Mouse (Mus musculus): ENCODE results near the gene Aldh1b1.

Gene Aldh1b1

DNA sequence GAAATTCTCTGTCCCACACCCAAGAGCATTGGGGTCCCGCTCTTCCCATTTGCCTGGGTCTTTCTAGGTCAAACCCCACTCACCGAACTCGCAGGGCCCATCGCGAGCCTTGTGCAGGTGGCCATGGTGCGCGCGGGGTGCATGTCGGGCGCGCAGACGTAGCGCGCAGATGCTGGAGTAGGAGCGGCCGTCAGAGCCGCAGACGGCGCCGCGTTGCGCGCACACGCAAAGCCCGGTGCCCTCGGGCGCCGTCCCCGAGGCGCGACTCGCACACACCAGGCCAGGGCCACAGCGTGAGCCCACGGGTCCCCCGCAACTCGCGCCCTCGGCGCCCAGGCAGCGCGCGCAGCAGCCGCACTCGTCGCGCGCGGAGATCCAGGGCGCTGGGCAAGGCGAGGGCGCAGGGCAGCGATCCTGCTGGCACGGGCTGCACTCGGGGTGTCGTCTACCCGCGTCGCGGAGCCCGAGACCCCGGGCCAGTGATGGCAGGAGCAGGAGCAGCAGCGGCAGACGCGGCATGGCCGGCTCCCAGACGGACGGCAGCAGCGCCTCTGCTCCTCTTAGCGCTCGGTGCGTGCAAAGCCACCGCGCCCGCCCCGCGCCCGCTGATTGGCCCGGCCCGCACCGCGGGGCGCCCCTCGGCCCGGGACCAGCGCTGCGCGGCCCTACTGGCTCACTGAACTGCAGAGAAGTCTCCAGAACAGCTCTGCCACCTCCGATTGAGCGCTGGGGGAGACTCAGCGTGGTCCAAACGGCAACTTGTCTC lies 27.6 kb downstream of the Aldh1b1 start, which contains the start of gene Igfbpl1:
Gene Igfbpl1, minus strand, starts transcription at position 649 of the 766 bp plus-strand sequence.
- no peak for DNase-seq (ENCODE audit: low spot score)

DNA sequence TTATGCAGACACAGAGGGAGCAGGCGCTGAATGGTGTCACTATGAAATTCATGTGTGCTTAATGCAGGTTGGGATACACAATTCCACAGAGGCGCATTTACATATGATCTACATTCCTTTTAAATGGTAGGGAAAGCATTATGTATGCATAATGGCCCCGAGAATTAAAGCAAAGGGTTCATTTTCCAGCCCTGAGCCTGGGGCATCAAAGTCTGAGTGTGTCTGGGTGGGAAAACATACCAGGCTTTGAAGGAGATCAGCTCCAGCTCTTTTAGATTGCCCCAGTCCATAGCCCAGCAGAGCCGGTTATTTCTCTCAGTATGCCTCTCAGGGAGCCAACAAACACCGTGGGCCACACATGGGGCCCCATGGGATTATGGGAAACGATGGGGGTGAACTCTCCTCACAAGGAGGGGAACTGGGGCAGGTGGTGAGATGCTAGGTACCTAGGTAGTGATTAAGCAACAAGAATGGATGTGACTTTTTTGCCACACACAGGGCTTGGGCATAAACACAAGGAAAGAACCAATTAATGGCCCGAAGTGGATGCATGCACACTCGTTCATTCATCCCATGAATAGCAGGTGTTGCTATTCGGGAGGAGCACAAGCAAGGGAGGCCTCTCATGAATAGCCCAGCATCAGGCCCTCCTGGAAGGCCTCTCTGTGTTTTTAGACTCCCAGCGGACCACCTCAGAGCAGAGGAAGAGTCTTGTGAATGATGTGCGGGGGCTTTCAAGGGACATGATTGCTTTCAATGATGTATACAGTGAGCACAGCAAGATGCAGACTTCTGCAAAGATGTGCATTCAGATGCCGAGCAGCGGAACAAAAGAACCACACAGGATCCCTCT lies 31.3 kb downstream of the Aldh1b1 start:
- DNase-seq (ENCODE audit: low spot score) = no peak

DNA sequence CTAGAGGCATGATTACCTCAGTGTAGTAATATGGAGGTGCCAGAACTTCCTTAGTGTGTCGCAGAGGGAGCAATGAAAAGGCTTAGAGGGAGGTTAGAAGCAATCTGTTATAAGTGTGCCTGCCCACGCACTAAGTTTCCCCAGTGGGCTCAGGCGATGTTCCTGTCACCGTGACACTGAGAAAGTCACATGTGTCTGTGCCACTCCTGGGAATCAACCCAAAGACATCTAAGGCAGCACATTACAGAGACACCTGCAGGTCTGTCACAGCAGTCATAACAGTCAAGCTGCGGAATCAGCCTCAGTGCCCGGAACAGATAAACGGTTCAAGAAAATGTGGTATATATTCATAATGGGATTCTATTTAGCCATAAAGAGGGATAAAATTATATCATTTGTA lies 33.2 kb downstream of the Aldh1b1 start:
- peak; percentile 61 for DNase-seq (ENCODE audit: low spot score)

DNA sequence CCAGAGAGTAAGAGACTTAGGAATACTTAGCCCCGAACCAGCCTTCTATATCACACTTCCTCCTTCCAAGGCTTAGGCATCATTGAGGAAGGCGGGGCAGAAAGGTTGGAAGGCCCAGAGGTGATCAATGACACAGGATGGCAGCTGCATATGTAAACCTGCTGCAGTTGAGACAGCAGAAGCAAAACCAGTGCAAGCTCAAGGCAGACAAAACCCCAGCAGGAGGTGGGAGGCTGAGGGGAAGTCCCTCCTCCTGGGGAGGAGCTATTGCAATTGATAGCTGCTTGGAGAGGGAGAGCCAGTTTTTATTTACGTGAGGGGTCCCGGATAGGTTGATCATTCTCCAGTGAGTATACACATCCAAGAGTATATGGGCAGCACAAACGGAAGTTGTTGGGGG lies 34.6 kb downstream of the Aldh1b1 start:
- no peak for DNase-seq (ENCODE audit: low spot score)

DNA sequence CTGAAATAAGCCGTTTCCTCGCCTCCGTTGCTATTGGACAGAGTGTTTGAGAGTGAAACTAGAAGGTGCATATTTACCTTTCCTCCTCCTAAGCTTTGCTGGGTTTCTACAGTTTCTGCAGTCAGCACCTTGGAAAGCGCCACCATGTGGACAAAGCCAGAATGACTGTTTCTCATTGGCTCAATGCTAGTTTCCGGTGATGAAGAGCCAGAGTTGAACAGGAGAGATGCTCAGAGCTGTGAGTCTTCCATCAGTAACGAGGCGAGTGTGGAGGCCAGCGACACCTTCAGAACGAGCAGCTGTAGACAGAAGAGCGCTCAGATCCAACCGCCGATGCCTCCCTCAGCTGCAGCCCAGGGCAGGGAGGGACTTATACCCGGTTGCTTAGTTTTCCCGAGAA lies 45.5 kb downstream of the Aldh1b1 start:
- DNase-seq (ENCODE audit: low spot score) = no peak

DNA sequence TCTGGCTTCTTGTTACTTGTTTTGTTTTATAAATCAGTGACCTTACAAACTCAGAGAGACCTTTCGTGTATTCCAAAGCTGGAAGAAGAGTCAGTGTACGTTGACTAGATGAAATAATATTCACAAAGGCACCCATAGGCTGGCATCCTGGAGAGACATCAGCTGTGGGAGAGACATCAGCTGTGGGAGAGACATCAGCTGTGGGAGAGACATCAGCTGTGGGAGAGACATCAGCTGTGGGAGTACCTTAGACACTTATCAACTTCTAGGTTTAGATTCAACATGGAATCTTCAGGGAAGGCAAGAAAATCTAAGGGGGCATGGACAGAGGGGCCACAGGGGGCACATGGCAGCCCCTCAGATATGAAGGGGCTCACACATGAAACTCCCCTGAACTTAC lies 47.4 kb downstream of the Aldh1b1 start:
- no peak for DNase-seq (ENCODE audit: low spot score)

DNA sequence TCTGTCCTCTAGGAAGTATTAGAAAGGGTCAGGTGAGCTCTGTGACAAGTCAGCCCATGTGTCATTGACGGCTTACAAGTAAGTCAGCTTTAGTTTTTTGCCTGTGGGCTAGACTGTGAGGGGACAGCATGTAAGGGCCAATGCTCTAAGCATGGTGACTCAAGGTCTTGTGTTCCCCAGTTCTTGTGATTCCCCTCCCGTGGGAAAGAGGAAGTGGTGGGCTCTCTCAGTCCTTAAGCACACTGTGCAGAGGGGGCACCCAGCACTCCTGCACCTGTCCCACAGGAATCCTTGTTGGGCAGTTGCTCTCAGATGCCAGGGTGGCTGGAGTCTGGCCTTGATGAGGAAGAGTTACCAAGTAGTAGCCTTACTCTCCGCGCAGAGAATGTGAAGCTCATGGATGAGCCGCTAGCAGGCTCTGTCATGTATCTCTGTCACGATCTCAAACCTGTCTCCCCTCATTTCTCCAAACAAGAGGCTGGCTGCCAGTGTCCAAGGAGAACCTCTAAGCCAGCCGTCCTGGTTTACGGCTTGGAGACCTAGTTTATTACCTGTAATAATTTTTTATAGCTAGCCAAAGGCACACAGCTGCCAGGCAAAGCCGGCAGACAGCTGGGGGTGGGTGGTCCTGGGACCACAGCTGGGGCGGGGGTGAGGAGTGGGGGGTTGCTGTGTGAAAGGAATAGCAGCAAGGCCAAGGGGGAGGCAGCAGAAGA lies 49.4 kb downstream of the Aldh1b1 start, which contains the start of gene Stra6l:
Gene Stra6l, plus strand, starts transcription at position 556 of the 716 bp plus-strand sequence.
- DNase-seq (ENCODE audit: low spot score) = no peak

DNA sequence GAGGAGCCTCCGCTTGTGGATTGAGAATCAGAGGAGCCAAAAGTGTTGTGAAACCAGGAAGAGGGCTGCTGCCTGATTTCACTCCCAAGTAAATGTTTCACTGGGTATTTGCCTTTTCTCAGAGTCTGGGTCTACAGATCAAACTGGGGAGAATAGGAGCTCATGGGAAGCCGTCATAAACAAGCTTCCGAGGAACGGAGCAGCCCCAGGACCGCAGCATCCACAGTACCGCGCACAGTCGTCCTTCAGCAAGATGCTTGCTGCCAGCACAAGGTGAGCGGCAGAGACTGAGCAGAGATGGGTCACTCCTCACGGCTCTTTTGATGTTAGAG lies 50.0 kb downstream of the Aldh1b1 start:
- no peak for DNase-seq (ENCODE audit: low spot score)

DNA sequence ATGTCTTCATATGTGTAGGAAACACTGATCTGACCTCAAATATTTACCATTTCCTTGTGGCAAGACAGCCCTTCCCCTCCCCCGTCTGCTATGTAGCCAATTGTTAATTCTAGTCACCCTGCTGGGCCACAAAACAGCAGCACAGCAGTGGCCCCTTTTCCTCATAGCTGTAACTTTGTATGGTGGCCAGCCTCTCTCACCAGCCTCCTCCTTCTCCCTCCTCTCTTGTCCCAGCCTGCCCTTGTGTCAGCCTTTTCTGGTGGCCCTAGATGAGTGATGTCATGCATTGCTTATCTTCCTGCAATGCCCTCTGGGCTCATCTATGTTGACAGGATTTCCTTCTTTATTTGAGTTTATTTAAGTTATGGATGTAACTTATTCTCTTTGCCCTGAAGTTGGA lies 50.6 kb downstream of the Aldh1b1 start:
- no peak for DNase-seq (ENCODE audit: low spot score)

DNA sequence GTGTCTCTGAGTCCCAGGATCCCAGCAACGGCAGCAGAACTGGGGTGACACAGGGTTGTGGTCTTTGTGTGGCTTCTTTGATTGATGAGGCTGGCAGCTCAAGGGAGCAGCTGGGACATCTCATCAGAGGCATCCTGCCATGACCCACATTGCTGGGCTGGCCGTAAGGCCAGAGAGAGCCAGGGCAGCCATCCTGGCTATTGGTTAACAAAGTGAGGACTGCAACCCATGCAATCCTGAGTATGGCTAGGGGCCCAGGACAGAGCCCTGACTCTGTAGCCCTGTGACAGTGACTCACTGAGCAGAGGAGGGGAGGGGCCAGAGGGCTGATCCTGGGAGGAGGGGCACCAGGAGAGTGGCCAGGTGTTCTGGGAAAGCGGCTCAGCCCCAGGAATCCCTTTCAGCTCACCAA lies 52.8 kb downstream of the Aldh1b1 start:
- no peak for DNase-seq (ENCODE audit: low spot score)

DNA sequence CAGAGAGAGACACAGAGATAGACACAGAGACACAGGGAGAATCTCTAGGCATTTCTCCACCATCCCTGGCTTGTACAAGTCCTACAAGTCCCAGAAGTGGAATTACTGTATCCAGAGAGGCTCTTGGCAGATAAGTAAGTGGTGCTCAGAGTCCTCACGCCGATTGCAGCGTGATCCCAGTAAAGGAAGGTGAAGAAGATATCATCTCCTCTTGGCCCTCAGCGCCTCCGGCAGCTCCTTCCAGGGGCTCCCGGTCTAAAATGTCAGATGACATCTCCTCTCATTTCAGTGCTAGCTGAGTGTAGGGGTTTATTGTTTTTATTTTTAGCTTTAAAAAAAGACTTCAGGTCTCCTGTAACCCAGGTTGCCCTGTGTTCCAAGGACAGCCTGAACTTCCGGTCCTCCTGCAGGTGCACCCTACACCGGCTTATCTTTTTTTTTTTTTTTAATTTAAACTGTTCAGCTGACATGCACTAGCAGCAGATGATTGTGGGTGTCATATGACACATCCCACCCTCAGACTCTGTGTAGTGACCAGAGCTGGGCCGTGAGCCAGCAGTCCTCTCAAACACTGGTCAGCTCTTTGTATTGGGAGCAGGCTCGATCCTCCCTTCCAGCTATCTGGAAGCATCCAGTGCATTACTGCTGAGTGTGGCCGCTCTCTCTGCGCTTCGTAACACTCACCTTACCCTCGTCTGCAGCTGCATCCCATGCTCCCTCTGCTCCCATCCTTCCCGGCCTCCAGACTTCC lies 54.8 kb downstream of the Aldh1b1 start:
- DNase-seq (ENCODE audit: low spot score) = no peak

Measured in left cerebral cortex, adult 11 months (tissue).